Mouse (Mus musculus): Measurements from ENCODE around the gene 1500011B03Rik.
"Not testable (repeated sequence)": the region's sequence is repeated elsewhere in the genome, so short reads cannot be mapped to it uniquely, and the experiment has no call there.

- not testable (repeated sequence) for TF ChIP-seq POLR2A, CTCF (IDR thresholded peaks at IDR 0.05; ENCODE audit: extremely low read depth, insufficient read depth, low read length)
Measured at GRCm38 (mm10) chr5:114844371-114844770, 21.1 kb upstream of the 1500011B03Rik start.

Data from cortical plate, adult 2 months (tissue).